Comparison of ENCODE assay signal across 10 mouse cellular contexts in the genomic region with DNA sequence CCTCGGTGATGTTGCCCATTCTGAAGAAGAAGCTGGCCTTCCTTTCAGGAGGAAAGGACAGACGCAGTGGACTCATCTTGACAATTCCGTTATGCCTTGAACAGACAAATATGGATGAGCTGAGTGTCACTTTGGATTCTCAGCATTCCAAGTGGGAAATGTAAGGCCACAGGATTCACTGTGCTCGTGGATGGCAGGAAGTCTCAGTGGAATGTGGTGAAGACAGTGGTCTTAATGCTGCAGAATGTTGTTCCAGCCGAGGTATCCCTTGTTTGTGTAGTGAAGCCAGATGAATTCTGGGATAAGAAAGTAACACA.
A peak's percentile ranks its signal among the peaks of the same experiment; 100 is the strongest.
DNase-seq lines count a peak whose midpoint lies in the region; ATAC-seq and TF ChIP-seq lines count a peak whose summit lies in the region.
"Had no signal": no experiment of that assay in that cellular context is flagged by ENCODE, and none has a peak within 500 bp of the region (broad histone marks: within the 10 kb centered on the region; RNA-seq: fewer than 3 reads in every experiment).

No protein-coding gene starts in this region.

- H3K9ac ChIP-seq in lung, embryonic 15.5 days, result no peak overlapping the region
- H3K9ac ChIP-seq in forebrain, embryonic 13.5 days, result peak overlapping the region; percentile 71
- H3K9ac ChIP-seq in limb, embryonic 13.5 days, result peak overlapping the region; percentile 63

- no peak for TF ChIP-seq POLR2A in olfactory bulb, adult 2 months (IDR thresholded peaks at IDR 0.05; ENCODE audit: insufficient read depth, low read depth, low read length)

- peak overlapping the region; percentile 62 for H3K4me2 ChIP-seq in lung, embryonic 15.5 days
- peak overlapping the region; percentile 82 for H3K4me2 ChIP-seq in forebrain, embryonic 13.5 days
- H3K4me2 ChIP-seq in limb, embryonic 13.5 days (replicated peaks), result peak overlapping the region; percentile 80

- TF ChIP-seq CTCF in olfactory bulb, adult 2 months (IDR thresholded peaks at IDR 0.05; ENCODE audit: insufficient read depth, low read depth, low read length), result no peak

- no peaks in the 10 kb centered on the region for H3K27me3 ChIP-seq in lung, embryonic 15.5 days
- no peaks in the 10 kb centered on the region for H3K27me3 ChIP-seq in forebrain, embryonic 13.5 days
- no peaks in the 10 kb centered on the region for H3K27me3 ChIP-seq in limb, embryonic 13.5 days

- H3K36me3 ChIP-seq in lung, embryonic 15.5 days, result no peaks in the 10 kb centered on the region
- no peaks in the 10 kb centered on the region for H3K36me3 ChIP-seq in forebrain, embryonic 13.5 days (ENCODE audit: poor library complexity, severe bottlenecking)
- H3K36me3 ChIP-seq in limb, embryonic 13.5 days, result no peaks in the 10 kb centered on the region

- no peaks in the 10 kb centered on the region for H3K9me3 ChIP-seq in lung, embryonic 15.5 days
- H3K9me3 ChIP-seq in forebrain, embryonic 13.5 days (replicated peaks), result no peaks in the 10 kb centered on the region; the same call in 1 of the 2 replicates
- no peaks in the 10 kb centered on the region for H3K9me3 ChIP-seq in limb, embryonic 13.5 days

- H3K4me3 ChIP-seq in lung, embryonic 15.5 days, result peak overlapping the region; percentile 33
- H3K4me3 ChIP-seq in forebrain, embryonic 13.5 days, result peak overlapping the region; percentile 47
- peak overlapping the region; percentile 42 for H3K4me3 ChIP-seq in limb, embryonic 13.5 days
- H3K4me3 ChIP-seq in olfactory bulb, adult 2 months (ENCODE audit: insufficient read depth, low read depth, low read length), result peak overlapping the region; percentile 30

- DNase-seq in lung, postnatal 25 days (ENCODE audit: low spot score), result no peak
- DNase-seq in ovary, postnatal 14 days (ENCODE audit: low spot score), result no peak
- DNase-seq in layer of hippocampus, adult 18-20 months (ENCODE audit: low spot score in 2 of 2), result no peak
- DNase-seq in spleen, postnatal 14 days (ENCODE audit: low spot score in 2 of 2), result no peak
- DNase-seq: cerebellum, adult 9-11 months; gastrocnemius, postnatal 25 days had no signal

- no peak for ATAC-seq in lung, embryonic 15.5 days (ENCODE audit: borderline replicate concordance, extremely low read depth, low FRiP score, low TSS enrichment)
- no peak for ATAC-seq in forebrain, embryonic 13.5 days
- no peak for ATAC-seq in limb, embryonic 13.5 days (ENCODE audit: low FRiP score, low read depth)

- H3K4me1 ChIP-seq in lung, embryonic 15.5 days, result no peaks in the 10 kb centered on the region
- H3K4me1 ChIP-seq in forebrain, embryonic 13.5 days, result 0 out of 2 replicates have a peak, but pooled peaks cover 2% of the 10 kb centered on the region
- 0 out of 2 replicates have a peak, but pooled peaks cover 3% of the 10 kb centered on the region for H3K4me1 ChIP-seq in limb, embryonic 13.5 days
- 0 out of 2 replicates have a peak, but pooled peaks cover 3% of the 10 kb centered on the region for H3K4me1 ChIP-seq in olfactory bulb, adult 2 months (ENCODE audit: control insufficient read depth, insufficient read depth, low read length)

- H3K27ac ChIP-seq in lung, embryonic 15.5 days, result no peak overlapping the region
- no peak overlapping the region for H3K27ac ChIP-seq in forebrain, embryonic 13.5 days
- H3K27ac ChIP-seq in limb, embryonic 13.5 days, result no peak overlapping the region
- no peak overlapping the region for H3K27ac ChIP-seq in olfactory bulb, adult 2 months (ENCODE audit: insufficient read depth, low read depth, low read length)

- 13% methylated on average over 5 of the region's 5 CpGs for WGBS in lung, embryonic 15.5 days
- 30% methylated on average over 5 of the region's 5 CpGs for WGBS in forebrain, embryonic 13.5 days
- WGBS in limb, embryonic 13.5 days, result 38% methylated on average over 5 of the region's 5 CpGs
- 30% methylated on average over 5 of the region's 5 CpGs for WGBS in olfactory bulb, adult 2 months
